ENCODE assay signal across 16 mouse cellular contexts in genomic region chr9:32748552-32748951, GRCm38 (mm10).
"Had no signal": no experiment of that assay in that cellular context is flagged by ENCODE, and none has a peak within 500 bp of the region (broad histone marks: within the 10 kb centered on the region; RNA-seq: fewer than 3 reads in every experiment).

No protein-coding gene starts in this region.

- H3K4me3 ChIP-seq: limb, embryonic 12.5 days; midbrain, embryonic 13.5 days; neural tube, embryonic 12.5 days had no signal

- H3K4me2 ChIP-seq: limb, embryonic 12.5 days; midbrain, embryonic 13.5 days; neural tube, embryonic 12.5 days had no signal

- H3K4me1 ChIP-seq: midbrain, embryonic 13.5 days; neural tube, embryonic 12.5 days had no signal

- DNase-seq: kidney, adult 11 months; kidney, adult 9 months; kidney, postnatal 36 days; layer of hippocampus, adult 9-11 months; layer of hippocampus, postnatal 36 days; lung, adult 2 months; lung, postnatal 36 days; retina, postnatal 1 day; right cerebral cortex, postnatal 4 days; spleen, adult 18-20 months had no signal

- ATAC-seq: lung, postnatal 0 days; midbrain, embryonic 13.5 days had no signal

- H3K9me3 ChIP-seq: limb, embryonic 12.5 days; midbrain, embryonic 13.5 days; neural tube, embryonic 12.5 days had no signal

- H3K36me3 ChIP-seq: midbrain, embryonic 13.5 days; neural tube, embryonic 12.5 days had no signal

- H3K9ac ChIP-seq: limb, embryonic 12.5 days; liver, embryonic 14.5 days; midbrain, embryonic 13.5 days; neural tube, embryonic 12.5 days had no signal

- H3K27ac ChIP-seq: kidney, postnatal 0 days; limb, embryonic 12.5 days; liver, embryonic 14.5 days; midbrain, embryonic 13.5 days; neural tube, embryonic 12.5 days had no signal

- H3K27me3 ChIP-seq: limb, embryonic 12.5 days; midbrain, embryonic 13.5 days; neural tube, embryonic 12.5 days had no signal
